Mouse (Mus musculus) heart, adult 2 months (tissue): Measurements from ENCODE around the gene B4galnt4. TPM values are rescaled to one million over a fixed set of nuclear protein-coding genes. Genes with fewer than 3 reads are reported as not detected.

ENCODE experiments used
- DNase-seq, 2 experiments: peaks; one replicate each; pipeline ENCODE4 v3.0.0; 2021
- H3K27ac ChIP-seq: fragments of 200-600 bp; 2 replicates; pipeline ENCODE4 v1.8.1; 2022
- H3K27me3 ChIP-seq: fragments of 200-500 bp; 2 replicates; pipeline ENCODE4 v1.6.1; 2012; ENCODE audit warnings: mild to moderate bottlenecking, low read length, inconsistent platforms, mixed read lengths; ENCODE audit not compliant: control insufficient read depth, insufficient read depth
- H3K36me3 ChIP-seq: fragments of 200-500 bp; 2 replicates; pipeline ENCODE4 v1.6.1; 2012; ENCODE audit warnings: low read length, inconsistent platforms; ENCODE audit not compliant: control insufficient read depth, insufficient read depth
- H3K4me1 ChIP-seq: fragments of 200-500 bp; 2 replicates; pipeline ENCODE4 v1.6.1; 2011; ENCODE audit warnings: low read length; ENCODE audit not compliant: control insufficient read depth, insufficient read depth
- H3K4me3 ChIP-seq: fragments of 200-600 bp; 2 replicates; pipeline ENCODE4 v1.8.1; 2022
- H3K79me2 ChIP-seq: fragments of 200-500 bp; replicated peaks from 2 replicates; pipeline ENCODE4 v1.6.1; 2012; ENCODE audit warnings: mild to moderate bottlenecking, inconsistent platforms, low read length, moderate library complexity, mixed read lengths; ENCODE audit not compliant: control insufficient read depth, insufficient read depth
- H3K9ac ChIP-seq: fragments of 200-500 bp; 2 replicates; pipeline ENCODE4 v1.6.1; 2012; ENCODE audit warnings: low read depth, mild to moderate bottlenecking, control low read depth, inconsistent platforms, low read length, mixed read lengths
- CTCF ChIP-seq: fragments of 200-600 bp; IDR thresholded peaks from 2 replicates; pipeline ENCODE4 v1.8.1; 2022; ENCODE audit warnings: antibody characterized with exemption, mild to moderate bottlenecking, moderate library complexity
- EP300 ChIP-seq: fragments of 200-500 bp; IDR thresholded peaks from 2 replicates; pipeline ENCODE4 v1.6.1; 2011; ENCODE audit warnings: low read depth, low read length, control low read depth; ENCODE audit not compliant: insufficient read depth
- POLR2A ChIP-seq: fragments of 200-500 bp; IDR thresholded peaks from 2 replicates; pipeline ENCODE4 v1.6.1; 2011; ENCODE audit warnings: mild to moderate bottlenecking, low read depth, low read length, control low read depth; ENCODE audit not compliant: insufficient read depth
- WGBS: fragments of 180-500 bp; shearing (Covaris S2); methylation state at CpG from one replicate; pipeline ENCODE4 v1.1.7; 2018; 5-methylcytosine and 5-hydroxymethylcytosine counted together
- intact Hi-C: fragments of 180-260 bp; cut with DNase I; formaldehyde crosslinking; loops from one replicate; pipeline ENCODE4 v1.15.1; 2025
- polyA plus RNA-seq: library from polyadenylated mRNA; depleted of rRNA; stranded (reverse); fragments of >200 nt; gene quantifications from 2 replicates; pipeline ENCODE4 v1.2.3, GENCODE M21; 2012
- total RNA-seq, 2 experiments: library from RNA; stranded (reverse); gene quantifications; 2 replicates each; pipeline ENCODE4 v1.2.3; 2021

The B4galnt4 gene
- total and polyA plus RNA-seq, 3 experiments: 0.04 to 0.07 TPM; not detected in 1

DNA sequence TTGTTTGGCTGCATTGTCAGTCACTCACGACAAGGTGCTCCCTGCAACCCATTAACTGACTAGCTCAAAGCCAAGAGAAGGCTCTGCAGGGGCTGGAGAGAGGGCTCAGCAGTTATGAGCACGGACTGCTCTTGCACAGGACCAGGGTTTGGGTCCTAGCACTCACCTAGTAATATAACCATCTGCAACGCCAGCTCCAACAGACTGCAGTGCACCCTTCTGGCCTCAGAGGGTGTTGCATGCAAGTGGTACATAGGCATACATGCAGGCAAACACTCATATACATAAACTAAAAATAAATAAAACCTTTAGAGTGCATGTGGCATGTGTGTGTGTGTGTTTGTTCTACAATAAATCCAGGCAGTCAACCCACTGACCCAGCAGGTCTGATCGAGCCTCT lies 5.1 kb upstream of the B4galnt4 start:
- no peak for DNase-seq
- Histone ChIP-seq H3K9ac (no peak overlapping the region), H3K79me2 (no peaks in the 10 kb centered on the region), H3K27me3 (peaks cover 2% of the 10 kb centered on the region; the same call in 1 of the 2 replicates), H3K36me3 (no peaks in the 10 kb centered on the region), H3K27ac (no peak overlapping the region), H3K4me3 (no peak overlapping the region), H3K4me1 (no peaks in the 10 kb centered on the region; the same call in 1 of the 2 replicates)
- no peak for TF ChIP-seq EP300
- no peak for TF ChIP-seq CTCF
- TF ChIP-seq POLR2A: no peak
- WGBS: 66% methylated on average over 4 of the region's 4 CpGs
- intact Hi-C loops: no loop called here

DNA sequence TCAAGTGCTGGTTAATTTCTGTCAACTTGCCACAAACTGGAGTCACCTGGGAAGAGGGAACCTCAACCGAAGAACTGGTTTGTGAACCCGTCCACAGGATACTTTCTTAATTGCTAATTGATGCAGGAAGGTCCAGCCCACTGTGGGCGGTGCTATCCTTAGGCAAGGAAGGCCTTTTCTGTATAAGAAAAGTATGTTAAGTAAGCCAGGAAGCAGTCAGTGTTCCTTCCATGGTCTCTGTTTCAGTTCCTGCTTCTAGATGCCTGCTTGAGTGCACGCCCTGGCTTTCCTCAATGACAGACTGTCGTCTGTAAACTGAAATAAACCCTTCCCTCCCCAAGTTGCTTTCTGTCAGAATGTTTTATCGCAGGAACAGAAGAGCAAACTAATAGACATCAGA lies 3.9 kb upstream of the B4galnt4 start:
- H3K9ac ChIP-seq: no peak overlapping the region
- H3K79me2 ChIP-seq: no peaks in the 10 kb centered on the region
- no peak for DNase-seq
- no peak for TF ChIP-seq CTCF
- 73% methylated on average over 6 of the region's 6 CpGs for WGBS
- peaks cover 5% of the 10 kb centered on the region; the same call in 1 of the 2 replicates for H3K27me3 ChIP-seq
- no peaks in the 10 kb centered on the region; the same call in 1 of the 2 replicates for H3K4me1 ChIP-seq
- H3K36me3 ChIP-seq: no peaks in the 10 kb centered on the region
- intact Hi-C loops: no loop called here
- H3K27ac ChIP-seq: no peak overlapping the region
- H3K4me3 ChIP-seq: no peak overlapping the region

DNA sequence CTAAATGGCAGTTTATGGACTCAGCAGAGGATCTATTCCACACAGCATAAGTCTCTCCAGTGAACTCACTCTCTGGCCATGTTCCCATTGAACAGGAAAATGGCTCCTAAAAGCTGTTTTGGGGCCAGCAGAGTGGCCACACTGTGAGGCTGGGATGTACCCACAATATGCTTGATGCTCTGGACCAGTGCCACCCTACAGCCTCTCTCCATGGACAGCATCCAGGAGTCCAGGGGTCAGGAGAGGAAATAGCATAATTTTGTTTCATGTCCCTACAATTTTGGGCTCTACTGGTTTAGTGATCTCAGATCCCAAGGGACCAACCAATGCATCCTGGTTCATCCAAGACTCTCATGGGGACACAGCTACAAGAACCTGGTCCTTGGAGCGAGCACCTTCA lies 3.4 kb upstream of the B4galnt4 start:
- H3K36me3 ChIP-seq: no peaks in the 10 kb centered on the region
- no peaks in the 10 kb centered on the region; the same call in 1 of the 2 replicates for H3K4me1 ChIP-seq
- TF ChIP-seq POLR2A: no peak
- no peak for TF ChIP-seq EP300
- TF ChIP-seq CTCF: no peak
- H3K4me3 ChIP-seq: no peak overlapping the region
- H3K79me2 ChIP-seq: no peaks in the 10 kb centered on the region
- WGBS: 87% methylated on average over 1 of the region's 1 CpGs
- peaks cover 5% of the 10 kb centered on the region; the same call in 1 of the 2 replicates for H3K27me3 ChIP-seq
- intact Hi-C loops: no loop called here
- no peak overlapping the region for H3K9ac ChIP-seq
- no peak overlapping the region for H3K27ac ChIP-seq
- no peak for DNase-seq

DNA sequence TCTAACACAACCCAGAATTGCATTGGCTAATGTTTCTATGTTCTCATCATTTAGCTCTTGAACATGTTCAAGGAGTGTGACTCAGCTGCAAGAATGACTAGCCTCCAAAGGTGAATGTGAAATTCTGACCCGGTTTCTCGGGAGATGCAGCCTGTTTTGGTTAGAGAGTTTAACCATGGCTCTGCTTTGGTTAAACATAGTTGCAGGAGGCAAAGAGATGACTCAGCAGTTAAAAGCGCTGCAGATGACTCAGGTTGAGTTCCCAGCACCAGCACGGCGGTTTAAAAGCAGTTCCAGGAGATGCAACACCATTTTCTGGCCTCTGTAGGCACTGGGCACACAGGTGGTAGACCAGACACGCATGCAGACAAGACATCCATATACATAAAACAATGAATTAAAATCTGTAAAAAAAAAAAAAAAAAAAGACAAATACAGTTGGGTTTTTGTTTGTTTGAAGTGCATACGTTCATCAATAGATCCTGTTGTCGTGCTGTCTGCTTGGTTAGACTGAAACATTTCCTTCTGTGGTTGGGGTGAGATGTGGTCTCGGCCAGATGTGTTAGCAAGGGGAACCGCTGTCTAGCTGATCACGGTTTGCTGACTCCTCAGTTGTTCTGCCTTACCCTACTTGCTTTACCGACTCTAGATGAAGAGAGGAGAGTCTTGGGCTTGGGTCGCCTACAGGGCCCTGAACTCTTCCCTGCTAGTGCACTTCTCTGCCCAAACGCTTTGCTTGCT lies 2.1 kb upstream of the B4galnt4 start:
- H3K4me1 ChIP-seq: no peaks in the 10 kb centered on the region; the same call in 1 of the 2 replicates
- intact Hi-C loops: no loop called here
- peaks cover 5% of the 10 kb centered on the region; the same call in 1 of the 2 replicates for H3K27me3 ChIP-seq
- H3K27ac ChIP-seq: no peak overlapping the region
- TF ChIP-seq POLR2A (no peak), CTCF (no peak), EP300 (no peak)
- 85% methylated on average over 14 of the region's 14 CpGs for WGBS
- DNase-seq: no peak
- H3K9ac ChIP-seq: no peak overlapping the region
- H3K36me3 ChIP-seq: no peaks in the 10 kb centered on the region
- no peaks in the 10 kb centered on the region for H3K79me2 ChIP-seq
- no peak overlapping the region for H3K4me3 ChIP-seq

DNA sequence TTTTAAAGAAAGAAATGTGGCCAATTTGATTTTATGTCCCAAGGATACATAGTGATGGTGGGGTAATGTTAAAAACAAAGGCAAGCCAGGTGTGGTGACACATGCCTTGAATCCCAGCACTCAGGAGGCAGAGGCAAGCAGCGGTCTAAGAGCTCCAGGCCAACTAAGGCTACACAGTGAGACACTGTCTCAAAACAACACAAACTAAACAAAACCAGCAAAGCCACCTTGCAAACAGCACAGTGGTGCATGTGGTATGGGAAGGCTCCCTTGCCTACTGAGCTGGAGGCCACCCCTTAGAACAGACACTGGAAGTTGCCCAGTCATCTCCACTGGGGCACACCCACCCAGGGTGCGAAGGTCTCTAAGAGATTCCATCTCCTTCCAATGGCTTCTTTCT lies 975 bp upstream of the B4galnt4 start:
- Histone ChIP-seq H3K4me3 (no peak overlapping the region), H3K4me1 (no peaks in the 10 kb centered on the region; the same call in 1 of the 2 replicates), H3K27me3 (peaks cover 5% of the 10 kb centered on the region; the same call in 1 of the 2 replicates), H3K79me2 (no peaks in the 10 kb centered on the region), H3K36me3 (no peaks in the 10 kb centered on the region), H3K9ac (no peak overlapping the region), H3K27ac (no peak overlapping the region)
- WGBS: 53% methylated on average over 2 of the region's 2 CpGs
- TF ChIP-seq CTCF (no peak), POLR2A (no peak), EP300 (no peak)
- no peak for DNase-seq
- intact Hi-C loops: no loop called here

DNA sequence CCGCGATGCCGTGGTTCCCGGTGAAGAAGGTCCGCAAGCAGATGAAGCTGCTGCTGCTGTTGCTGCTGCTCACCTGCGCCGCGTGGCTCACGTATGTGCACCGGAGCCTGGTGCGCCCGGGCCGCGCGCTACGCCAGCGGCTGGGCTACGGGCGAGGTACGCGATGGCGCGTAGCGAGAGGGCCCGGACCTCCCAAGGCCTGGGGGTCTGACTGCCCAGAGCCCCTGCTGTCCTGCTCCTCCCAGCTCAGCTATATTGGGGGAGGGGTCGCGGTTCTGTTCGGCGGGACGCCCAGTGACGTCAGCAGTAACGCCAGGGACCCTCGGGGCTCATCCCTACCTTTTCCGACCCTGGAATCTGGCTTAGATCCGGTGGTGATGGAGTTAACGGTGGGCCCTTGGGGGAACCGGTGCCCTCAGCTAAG lies 377 bp downstream of the B4galnt4 start:
- H3K79me2 ChIP-seq: no peaks in the 10 kb centered on the region
- intact Hi-C loops: no loop called here
- no peak for DNase-seq
- TF ChIP-seq POLR2A: no peak
- no peak for TF ChIP-seq EP300
- TF ChIP-seq CTCF: no peak
- no peaks in the 10 kb centered on the region; the same call in 1 of the 2 replicates for H3K4me1 ChIP-seq
- peaks cover 5% of the 10 kb centered on the region; the same call in 1 of the 2 replicates for H3K27me3 ChIP-seq
- WGBS: 3% methylated on average over 37 of the region's 37 CpGs
- peak overlapping the region; percentile 42 for H3K4me3 ChIP-seq
- H3K27ac ChIP-seq: no peak overlapping the region
- H3K9ac ChIP-seq: no peak overlapping the region
- H3K36me3 ChIP-seq: no peaks in the 10 kb centered on the region
